In the genomic region with DNA sequence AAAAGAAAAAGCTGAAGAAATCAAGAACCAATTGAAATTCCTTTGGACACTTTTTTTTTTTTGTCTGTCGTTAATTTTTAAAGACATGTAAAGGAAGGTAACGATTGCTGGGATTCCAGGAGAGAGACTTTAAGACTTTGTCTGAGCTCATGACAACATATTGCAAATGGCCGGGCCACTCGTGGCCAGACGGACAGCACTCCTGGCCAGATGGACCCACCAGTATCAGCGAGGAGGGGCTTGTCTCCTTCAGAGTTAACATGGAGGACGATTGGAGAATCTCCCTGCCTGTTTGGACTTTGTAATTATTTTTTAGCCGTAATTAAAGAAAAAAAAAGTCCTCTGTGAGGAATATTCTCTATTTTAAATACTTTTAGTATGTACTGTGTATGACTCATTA, we compare ENCODE assay signal across 9 mouse cellular contexts. TPM values are rescaled to one million over a fixed set of nuclear protein-coding genes. Genes with fewer than 3 reads are reported as not detected.
DNase-seq lines count a peak whose midpoint lies in the region; ATAC-seq and TF ChIP-seq lines count a peak whose summit lies in the region.
"Had no signal": no experiment of that assay in that cellular context is flagged by ENCODE, and none has a peak within 500 bp of the region (broad histone marks: within the 10 kb centered on the region; RNA-seq: fewer than 3 reads in every experiment).

No protein-coding gene starts in this region.

- no peaks in the 10 kb centered on the region for H3K9me3 ChIP-seq in heart, embryonic 16.5 days (replicated peaks; ENCODE audit: control insufficient read depth, low read length)
- peaks cover 2% of the 10 kb centered on the region; the same call in 1 of the 2 replicates for H3K9me3 ChIP-seq in embryonic facial prominence, embryonic 10.5 days
- H3K9me3 ChIP-seq in hindbrain, embryonic 13.5 days = no peaks in the 10 kb centered on the region
- H3K9me3 ChIP-seq in midbrain, embryonic 16.5 days (replicated peaks; ENCODE audit: control insufficient read depth, low read length, poor library complexity, severe bottlenecking) = no peaks in the 10 kb centered on the region

- 26% methylated on average over 8 of the region's 8 CpGs for WGBS in heart, embryonic 16.5 days
- 18% methylated on average over 8 of the region's 8 CpGs for WGBS in embryonic facial prominence, embryonic 10.5 days
- WGBS in hindbrain, embryonic 13.5 days = 14% methylated on average over 8 of the region's 8 CpGs
- 20% methylated on average over 8 of the region's 8 CpGs for WGBS in midbrain, embryonic 16.5 days

- H3K4me1 ChIP-seq in heart, embryonic 16.5 days (ENCODE audit: control insufficient read depth, insufficient read depth, low read length) = peaks cover 14% of the 10 kb centered on the region
- peaks cover 71% of the 10 kb centered on the region for H3K4me1 ChIP-seq in embryonic facial prominence, embryonic 10.5 days
- H3K4me1 ChIP-seq in hindbrain, embryonic 13.5 days (replicated peaks) = peaks cover 63% of the 10 kb centered on the region
- peaks cover 29% of the 10 kb centered on the region for H3K4me1 ChIP-seq in midbrain, embryonic 16.5 days (ENCODE audit: control insufficient read depth, insufficient read depth, low read length)

- H3K4me3 ChIP-seq in heart, embryonic 16.5 days (ENCODE audit: low read length) = no peak overlapping the region
- H3K4me3 ChIP-seq in embryonic facial prominence, embryonic 10.5 days = peak overlapping the region; percentile 93
- H3K4me3 ChIP-seq in hindbrain, embryonic 13.5 days = peak overlapping the region; percentile 70
- H3K4me3 ChIP-seq in midbrain, embryonic 16.5 days (ENCODE audit: low read depth, low read length) = peak overlapping the region; percentile 56
- no peak overlapping the region for H3K4me3 ChIP-seq in gastrocnemius, adult 2 months
- H3K4me3 ChIP-seq: myocyte had no signal

- H3K4me2 ChIP-seq in heart, embryonic 16.5 days (ENCODE audit: low read depth, low read length) = peak overlapping the region; percentile 63
- H3K4me2 ChIP-seq in hindbrain, embryonic 13.5 days = peak overlapping the region; percentile 94
- H3K4me2 ChIP-seq in midbrain, embryonic 16.5 days (ENCODE audit: low read length) = peak overlapping the region; percentile 96

- ATAC-seq in heart, embryonic 16.5 days (replicated peaks; ENCODE audit: extremely low read depth, insufficient read depth, low FRiP score) = no peak
- no peak for ATAC-seq in hindbrain, embryonic 13.5 days (ENCODE audit: low FRiP score)
- no peak for ATAC-seq in midbrain, embryonic 16.5 days

- H3K9ac ChIP-seq in heart, embryonic 16.5 days (ENCODE audit: low read length) = no peak overlapping the region
- peak overlapping the region; percentile 84 for H3K9ac ChIP-seq in hindbrain, embryonic 13.5 days
- 0 out of 2 replicates have a peak overlapping the region, but pooled peaks have one; percentile 20 for H3K9ac ChIP-seq in midbrain, embryonic 16.5 days (ENCODE audit: low read depth, low read length)

- intact Hi-C loops in gastrocnemius, adult 2 months (cut with DNase I) = no loop called here

- H3K27ac ChIP-seq in heart, embryonic 16.5 days (ENCODE audit: low read length) = no peak overlapping the region
- H3K27ac ChIP-seq in embryonic facial prominence, embryonic 10.5 days (replicated peaks) = peak overlapping the region; percentile 57
- peak overlapping the region; percentile 90; the same call in 1 of the 2 replicates for H3K27ac ChIP-seq in hindbrain, embryonic 13.5 days
- H3K27ac ChIP-seq in midbrain, embryonic 16.5 days (ENCODE audit: low read length) = no peak overlapping the region; the same call in 1 of the 2 replicates
- H3K27ac ChIP-seq in gastrocnemius, adult 2 months = no peak overlapping the region

- H3K27me3 ChIP-seq in heart, embryonic 16.5 days (ENCODE audit: control insufficient read depth, insufficient read depth, low read length) = peaks cover 49% of the 10 kb centered on the region
- 0 out of 2 replicates have a peak, but pooled peaks cover 7% of the 10 kb centered on the region for H3K27me3 ChIP-seq in embryonic facial prominence, embryonic 10.5 days (replicated peaks; ENCODE audit: low read depth, poor library complexity, severe bottlenecking)
- H3K27me3 ChIP-seq in hindbrain, embryonic 13.5 days = peaks cover 6% of the 10 kb centered on the region; the same call in 1 of the 2 replicates
- no peaks in the 10 kb centered on the region; the same call in 1 of the 2 replicates for H3K27me3 ChIP-seq in midbrain, embryonic 16.5 days (ENCODE audit: control insufficient read depth, insufficient read depth, low read depth, low read length)

- H3K36me3 ChIP-seq in heart, embryonic 16.5 days (ENCODE audit: control insufficient read depth, insufficient read depth) = no peaks in the 10 kb centered on the region
- peaks cover 21% of the 10 kb centered on the region for H3K36me3 ChIP-seq in embryonic facial prominence, embryonic 10.5 days (replicated peaks)
- H3K36me3 ChIP-seq in hindbrain, embryonic 13.5 days = no peaks in the 10 kb centered on the region
- H3K36me3 ChIP-seq in midbrain, embryonic 16.5 days (ENCODE audit: control insufficient read depth, insufficient read depth, low read length) = no peaks in the 10 kb centered on the region

- DNase-seq in heart, adult 9 months (ENCODE audit: low spot score in 2 of 2) = no peak
- peak; percentile 48 for DNase-seq in embryonic facial prominence, embryonic 10.5 days (ENCODE audit: low spot score)
- DNase-seq in gastrocnemius, adult 2 months = no peak
- no peak for DNase-seq in ovary, postnatal 36 days (ENCODE audit: low spot score)
- no peak for DNase-seq in adrenal gland, postnatal 25 days

- no peak for TF ChIP-seq CTCF in gastrocnemius, adult 2 months (IDR thresholded peaks at IDR 0.05)

RNA-seq across cellular contexts. Expression of a gene that starts 3.6 kb away (rescaled TPM):
- polyA plus RNA-seq in heart, embryonic 16.5 days (2015; fragmentation: Nextera tagmentation; extraction: Ambion mirVana) = 19.9 and 20.0 TPM in 2 replicates
- 108 and 112 TPM in 2 replicates for polyA plus RNA-seq in embryonic facial prominence, embryonic 10.5 days (2016; fragmentation: Nextera tagmentation; extraction: Ambion mirVana)
- 54.7 and 66.4 TPM in 2 replicates for polyA plus RNA-seq in hindbrain, embryonic 13.5 days (2015; fragmentation: Nextera tagmentation; extraction: Ambion mirVana)
- 42.4 and 45.9 TPM in 2 replicates for polyA plus RNA-seq in midbrain, embryonic 16.5 days (2015; fragmentation: Nextera tagmentation; extraction: Ambion mirVana)
- 1 to 10 TPM; 2.3 to 3.4 TPM for total RNA-seq in gastrocnemius, adult 2 months (2021)
- total RNA-seq in adrenal gland, postnatal 25 days (2021) = 0.97 and 1.7 TPM in 2 replicates

Comparison
In these comparisons a context has a peak if more than half of its experiments do, and no peak if none do; other contexts are left out.
1. H3K27ac ChIP-seq: peak in embryonic facial prominence, embryonic 10.5 days (single experiment) and hindbrain, embryonic 13.5 days (single experiment); none in heart, embryonic 16.5 days (single experiment), midbrain, embryonic 16.5 days (single experiment) and gastrocnemius, adult 2 months (single experiment).
2. H3K4me3 ChIP-seq: peak in embryonic facial prominence, embryonic 10.5 days (single experiment), hindbrain, embryonic 13.5 days (single experiment) and midbrain, embryonic 16.5 days (single experiment); none in heart, embryonic 16.5 days (single experiment) and gastrocnemius, adult 2 months (single experiment).
3. Peak in every context shown above with its lines, with median percentiles within 50 percentile points of each other: H3K4me2 ChIP-seq.